Mouse (Mus musculus): ENCODE measurements around the gene Mul1. TPM values are rescaled to one million over a fixed set of nuclear protein-coding genes. Genes with fewer than 3 reads are reported as not detected.

The Mul1 gene
- polyA plus RNA-seq, 2 experiments, result 4.3 to 7.7 TPM

- DNase-seq (ENCODE audit: low read depth in 3 of 3, low spot score in 3 of 3) (no peak), ATAC-seq (ENCODE audit: insufficient read depth) (no peak)
- Histone ChIP-seq H3K27me3 (ENCODE audit: control insufficient read depth, insufficient read depth, low read length) (no peaks in the 10 kb centered on the region), H3K9me3 (ENCODE audit: control insufficient read depth, low read length) (no peaks in the 10 kb centered on the region), H3K4me2 (ENCODE audit: low read depth) (no peak overlapping the region), H3K36me3 (replicated peaks; ENCODE audit: control insufficient read depth, insufficient read depth, low read depth) (no peaks in the 10 kb centered on the region), H3K9ac (replicated peaks) (no peak overlapping the region), H3K27ac (no peak overlapping the region), H3K4me1 (replicated peaks; ENCODE audit: control insufficient read depth in 2 of 2, insufficient read depth in 2 of 2, low read length in 1 of 2) (no peaks in the 10 kb centered on the region), H3K4me3 (ENCODE audit: insufficient read depth in 1 of 2, low read depth in 2 of 2, low read length in 2 of 2) (no peak overlapping the region)
- WGBS (ENCODE audit: insufficient replicate concordance), result 53% methylated on average over 7 of the region's 7 CpGs
- TF ChIP-seq CTCF (IDR thresholded peaks at IDR 0.05; ENCODE audit: low read depth) (no peak), EP300 (IDR thresholded peaks at IDR 0.05; ENCODE audit: low read depth) (no peak)
These were observed 36.8 kb downstream of the Mul1 start for GRCm38 (mm10) chr4:138471241-138471640.

- Histone ChIP-seq H3K4me1 (replicated peaks; ENCODE audit: control insufficient read depth in 2 of 2, insufficient read depth in 2 of 2, low read length in 1 of 2) (no peaks in the 10 kb centered on the region), H3K4me2 (ENCODE audit: low read depth) (no peak overlapping the region), H3K9ac (replicated peaks) (no peak overlapping the region), H3K27me3 (ENCODE audit: control insufficient read depth, insufficient read depth, low read length) (no peaks in the 10 kb centered on the region), H3K9me3 (ENCODE audit: control insufficient read depth, low read length) (no peaks in the 10 kb centered on the region), H3K27ac (no peak overlapping the region), H3K4me3 (ENCODE audit: insufficient read depth in 1 of 2, low read depth in 2 of 2, low read length in 2 of 2) (no peak overlapping the region), H3K36me3 (replicated peaks; ENCODE audit: control insufficient read depth, insufficient read depth, low read depth) (no peaks in the 10 kb centered on the region)
- TF ChIP-seq CTCF (IDR thresholded peaks at IDR 0.05; ENCODE audit: low read depth) (no peak), EP300 (IDR thresholded peaks at IDR 0.05; ENCODE audit: low read depth) (no peak)
- 45% methylated on average over 7 of the region's 7 CpGs for WGBS (ENCODE audit: insufficient replicate concordance)
- no peak for DNase-seq (ENCODE audit: low read depth in 3 of 3, low spot score in 3 of 3)
- ATAC-seq (ENCODE audit: insufficient read depth), result no peak
These were observed 45.1 kb downstream of the Mul1 start for GRCm38 (mm10) chr4:138479595-138479994.

GRCm38 (mm10) chr4:138480962-138481361 is 46.5 kb downstream of the Mul1 start:
- Histone ChIP-seq H3K4me3 (ENCODE audit: insufficient read depth in 1 of 2, low read depth in 2 of 2, low read length in 2 of 2) (no peak overlapping the region), H3K9ac (replicated peaks) (no peak overlapping the region), H3K9me3 (ENCODE audit: control insufficient read depth, low read length) (no peaks in the 10 kb centered on the region), H3K27me3 (ENCODE audit: control insufficient read depth, insufficient read depth, low read length) (no peaks in the 10 kb centered on the region), H3K36me3 (replicated peaks; ENCODE audit: control insufficient read depth, insufficient read depth, low read depth) (no peaks in the 10 kb centered on the region), H3K27ac (no peak overlapping the region), H3K4me1 (replicated peaks; ENCODE audit: control insufficient read depth in 2 of 2, insufficient read depth in 2 of 2, low read length in 1 of 2) (no peaks in the 10 kb centered on the region), H3K4me2 (ENCODE audit: low read depth) (no peak overlapping the region)
- WGBS (ENCODE audit: insufficient replicate concordance), result 31% methylated on average over 9 of the region's 9 CpGs
- TF ChIP-seq EP300 (IDR thresholded peaks at IDR 0.05; ENCODE audit: low read depth) (no peak), CTCF (IDR thresholded peaks at IDR 0.05; ENCODE audit: low read depth) (no peak)
- ATAC-seq (ENCODE audit: insufficient read depth) (no peak), DNase-seq (ENCODE audit: low read depth in 3 of 3, low spot score in 3 of 3) (no peak)

GRCm38 (mm10) chr4:138482721-138483120 is 48.2 kb downstream of the Mul1 start:
- TF ChIP-seq CTCF (IDR thresholded peaks at IDR 0.05; ENCODE audit: low read depth) (no peak), EP300 (IDR thresholded peaks at IDR 0.05; ENCODE audit: low read depth) (no peak)
- Histone ChIP-seq H3K27me3 (ENCODE audit: control insufficient read depth, insufficient read depth, low read length) (no peaks in the 10 kb centered on the region), H3K27ac (no peak overlapping the region), H3K4me1 (replicated peaks; ENCODE audit: control insufficient read depth in 2 of 2, insufficient read depth in 2 of 2, low read length in 1 of 2) (no peaks in the 10 kb centered on the region), H3K9ac (replicated peaks) (no peak overlapping the region), H3K9me3 (ENCODE audit: control insufficient read depth, low read length) (no peaks in the 10 kb centered on the region), H3K4me3 (ENCODE audit: insufficient read depth in 1 of 2, low read depth in 2 of 2, low read length in 2 of 2) (no peak overlapping the region), H3K4me2 (ENCODE audit: low read depth) (no peak overlapping the region), H3K36me3 (replicated peaks; ENCODE audit: control insufficient read depth, insufficient read depth, low read depth) (no peaks in the 10 kb centered on the region)
- 28% methylated on average over 8 of the region's 8 CpGs for WGBS (ENCODE audit: insufficient replicate concordance)
- ATAC-seq (ENCODE audit: insufficient read depth) (no peak), DNase-seq (ENCODE audit: low read depth in 3 of 3, low spot score in 3 of 3) (no peak)

GRCm38 (mm10) chr4:138488241-138488640 is 53.8 kb downstream of the Mul1 start:
- DNase-seq (ENCODE audit: low read depth in 3 of 3, low spot score in 3 of 3) (no peak), ATAC-seq (ENCODE audit: insufficient read depth) (no peak)
- H3K27me3 ChIP-seq (ENCODE audit: control insufficient read depth, insufficient read depth, low read length), result no peaks in the 10 kb centered on the region
- no peak overlapping the region for H3K27ac ChIP-seq
- 39% methylated on average over 8 of the region's 8 CpGs for WGBS (ENCODE audit: insufficient replicate concordance)
- no peaks in the 10 kb centered on the region for H3K4me1 ChIP-seq (replicated peaks; ENCODE audit: control insufficient read depth in 2 of 2, insufficient read depth in 2 of 2, low read length in 1 of 2)
- no peak overlapping the region for H3K9ac ChIP-seq (replicated peaks)
- TF ChIP-seq CTCF (IDR thresholded peaks at IDR 0.05; ENCODE audit: low read depth), result no peak
- TF ChIP-seq EP300 (IDR thresholded peaks at IDR 0.05; ENCODE audit: low read depth), result no peak
- H3K4me2 ChIP-seq (ENCODE audit: low read depth), result no peak overlapping the region
- H3K9me3 ChIP-seq (ENCODE audit: control insufficient read depth, low read length), result no peaks in the 10 kb centered on the region
- H3K4me3 ChIP-seq (ENCODE audit: insufficient read depth in 1 of 2, low read depth in 2 of 2, low read length in 2 of 2), result no peak overlapping the region
- no peaks in the 10 kb centered on the region for H3K36me3 ChIP-seq (replicated peaks; ENCODE audit: control insufficient read depth, insufficient read depth, low read depth)

Measured in liver, embryonic 14.5 days (tissue).